Mouse (Mus musculus) myocyte (in vitro differentiated cells): ENCODE results near the gene Foxn1. TPM values are rescaled to one million over a fixed set of nuclear protein-coding genes. Genes with fewer than 3 reads are reported as not detected.

ENCODE experiments used
- H3K27me3 ChIP-seq: one replicate; pipeline ENCODE4 v1.6.1; 2011; ENCODE audit not compliant: control insufficient read depth, insufficient read depth, insufficient read length
- H3K36me3 ChIP-seq: one replicate; pipeline ENCODE4 v1.6.1; 2011; ENCODE audit not compliant: control insufficient read depth, insufficient read depth
- H3K4me2 ChIP-seq: one replicate; pipeline ENCODE4 v1.6.1; 2011; ENCODE audit warnings: low read depth, control low read depth
- H3K4me3 ChIP-seq: one replicate; pipeline ENCODE4 v1.5.1; 2011; ENCODE audit warnings: mild to moderate bottlenecking, control low read depth, moderate library complexity
- H3K79me2 ChIP-seq: one replicate; pipeline ENCODE4 v1.6.1; 2011; ENCODE audit not compliant: control insufficient read depth, insufficient read depth
- H3ac ChIP-seq: one replicate; pipeline ENCODE4 v1.6.1; 2011; ENCODE audit not compliant: control insufficient read depth, insufficient read length
- CEBPB ChIP-seq: IDR thresholded peaks from 2 replicates; pipeline ENCODE4 v1.6.1; 2011; ENCODE audit warnings: mild to moderate bottlenecking, moderate library complexity; ENCODE audit not compliant: poor library complexity, insufficient read depth, severe bottlenecking
- E2F4 ChIP-seq: IDR thresholded peaks from one replicate; pipeline ENCODE4 v1.6.1; 2011; ENCODE audit warnings: mild to moderate bottlenecking, control low read depth, moderate library complexity; ENCODE audit not compliant: insufficient read depth
- MAX ChIP-seq: IDR thresholded peaks from one replicate; pipeline ENCODE4 v1.6.1; 2011; ENCODE audit warnings: low read depth, mild to moderate bottlenecking, control low read depth
- MYOD1 ChIP-seq, 3 experiments: IDR thresholded peaks; one replicate each; pipeline ENCODE4 v1.6.1; 2011; ENCODE audit warnings: control low read depth in 2 of 3, low read depth in 2 of 3, mild to moderate bottlenecking in 2 of 3, moderate library complexity in 1 of 3; ENCODE audit not compliant: insufficient read length in 2 of 3, control insufficient read depth in 1 of 3
- MYOG ChIP-seq, 3 experiments: IDR thresholded peaks; one replicate each; pipeline ENCODE4 v1.6.1; 2011; ENCODE audit warnings: control low read depth in 2 of 3, low read depth in 2 of 3, mild to moderate bottlenecking in 2 of 3; ENCODE audit not compliant: insufficient read length in 2 of 3, control insufficient read depth in 1 of 3, insufficient read depth in 1 of 3
- POLR2A ChIP-seq: IDR thresholded peaks from one replicate; pipeline ENCODE4 v1.6.1; 2011; ENCODE audit warnings: low read depth, mild to moderate bottlenecking, control low read depth, moderate library complexity; ENCODE audit not compliant: insufficient read length
- POLR2AphosphoS2 ChIP-seq: IDR thresholded peaks from one replicate; pipeline ENCODE4 v1.6.1; 2011; ENCODE audit warnings: low read depth, control low read depth; ENCODE audit not compliant: insufficient read length
- REST ChIP-seq: IDR thresholded peaks from one replicate; pipeline ENCODE4 v1.6.1; 2011; ENCODE audit warnings: mild to moderate bottlenecking, control low read depth, moderate library complexity; ENCODE audit not compliant: insufficient read depth, insufficient read length
- SRF ChIP-seq: IDR thresholded peaks from one replicate; pipeline ENCODE4 v1.6.1; 2011; ENCODE audit warnings: low read depth; ENCODE audit not compliant: control insufficient read depth, insufficient read length
- TCF12 ChIP-seq: IDR thresholded peaks from one replicate; pipeline ENCODE4 v1.6.1; 2011; ENCODE audit warnings: mild to moderate bottlenecking, control low read depth; ENCODE audit not compliant: poor library complexity, insufficient read depth, severe bottlenecking
- TCF3 ChIP-seq: IDR thresholded peaks from one replicate; pipeline ENCODE4 v1.6.1; 2011; ENCODE audit warnings: low read depth, control low read depth; ENCODE audit not compliant: insufficient read length
- USF1 ChIP-seq: IDR thresholded peaks from one replicate; pipeline ENCODE4 v1.6.1; 2011; ENCODE audit warnings: low read depth, mild to moderate bottlenecking, control low read depth, moderate library complexity
- polyA plus RNA-seq: library from polyadenylated mRNA; unstranded; fragments of >200 nt; fragmentation: generic; extraction: Trizol; gene quantifications from one replicate; pipeline ENCODE4 v1.2.1, GENCODE M21; 2012; ENCODE audit warnings: missing spikeins

Foxn1 gene
- polyA plus RNA-seq, 1 experiment = 0.01 TPM

DNA sequence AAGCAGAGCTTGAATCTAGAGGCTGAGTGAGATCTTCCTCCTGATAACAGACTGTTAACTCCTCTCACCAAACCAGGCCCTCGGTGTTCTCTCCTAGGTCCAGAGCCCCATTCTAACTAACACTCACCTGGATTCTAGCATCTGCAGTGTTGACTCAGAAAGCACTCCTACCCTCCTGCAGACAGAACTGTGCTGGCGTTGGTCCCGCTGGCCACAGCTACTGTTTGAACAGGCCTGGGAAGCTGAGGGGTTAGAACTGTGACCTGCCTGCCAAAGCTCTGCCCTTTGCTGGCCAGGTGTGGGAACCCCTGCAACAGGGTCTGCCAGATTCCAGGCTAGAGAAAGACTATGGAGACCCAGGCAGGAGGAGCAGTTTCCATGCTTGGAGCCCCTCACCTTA, 6.4 kb upstream of the Foxn1 start:
- TF ChIP-seq USF1 (no peak), MAX (no peak), MYOG (IDR thresholded peaks at IDR 0.05; ENCODE audit: control insufficient read depth in 1 of 3, insufficient read depth in 1 of 3, insufficient read length in 2 of 3, low read depth in 2 of 3) (no peak), REST (no peak), TCF12 (no peak), E2F4 (no peak), SRF (no peak), TCF3 (no peak), POLR2AphosphoS2 (no peak), CEBPB (no peak), MYOD1 (IDR thresholded peaks at IDR 0.05; ENCODE audit: control insufficient read depth in 1 of 3, insufficient read length in 2 of 3, low read depth in 2 of 3) (no peak), POLR2A (no peak)

DNA sequence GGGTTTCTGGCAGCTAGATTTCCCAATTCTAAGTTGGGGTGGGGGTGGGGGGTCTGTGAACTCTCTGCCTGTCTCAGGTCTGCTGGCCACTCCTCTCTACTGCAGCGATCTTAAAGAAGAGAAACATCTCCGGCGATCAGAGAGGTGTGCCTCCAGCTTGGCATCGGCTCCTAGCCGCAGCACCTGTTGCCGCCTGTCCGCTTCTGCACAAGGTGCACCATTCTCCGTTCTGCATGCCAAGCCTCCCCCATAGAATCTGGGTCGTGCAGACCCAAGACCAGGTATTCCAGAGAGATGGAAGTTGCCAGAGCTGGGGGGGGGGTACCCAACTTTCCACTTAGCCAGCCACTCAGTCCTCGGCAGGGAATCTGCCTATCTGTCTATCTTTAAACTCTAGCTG, 582 bp downstream of the Foxn1 start:
- no peak overlapping the region for H3K4me3 ChIP-seq

More for the DNA sequence above, 6.4 kb upstream of the Foxn1 start:
- Histone ChIP-seq H3ac (no peak overlapping the region), H3K27me3 (no peaks in the 10 kb centered on the region), H3K4me2 (no peak overlapping the region), H3K36me3 (no peaks in the 10 kb centered on the region), H3K4me3 (no peak overlapping the region), H3K79me2 (no peaks in the 10 kb centered on the region)

DNA sequence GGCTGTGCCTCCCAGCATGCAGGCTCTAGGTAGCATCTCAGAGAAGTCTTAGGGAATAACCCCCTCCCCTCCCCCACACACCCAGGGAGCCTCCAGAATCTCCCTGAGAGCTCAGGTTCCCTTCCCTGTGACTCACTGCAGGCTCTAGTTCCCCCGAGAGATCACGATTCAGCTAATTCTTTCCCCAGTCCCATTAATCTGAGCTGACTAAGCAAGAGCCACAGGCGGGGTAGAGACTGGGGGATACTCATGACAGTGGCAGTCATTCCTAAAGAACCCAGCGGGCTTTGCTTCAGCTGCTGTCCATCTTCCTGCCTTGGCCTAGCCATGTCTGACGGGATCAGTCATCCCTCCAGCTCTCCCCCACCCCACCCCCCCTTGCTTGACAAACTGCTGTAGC, 3.7 kb downstream of the Foxn1 start:
- TF ChIP-seq TCF12 (no peak), E2F4 (no peak), TCF3 (no peak), USF1 (no peak), MAX (no peak), SRF (peak; percentile 68), MYOG (IDR thresholded peaks at IDR 0.05; ENCODE audit: control insufficient read depth in 1 of 3, insufficient read depth in 1 of 3, insufficient read length in 2 of 3, low read depth in 2 of 3) (peak in 1 of 3 experiments; percentile 13), MYOD1 (IDR thresholded peaks at IDR 0.05; ENCODE audit: control insufficient read depth in 1 of 3, insufficient read length in 2 of 3, low read depth in 2 of 3) (peak in 1 of 3 experiments; percentile 44)
- H3K4me3 ChIP-seq = no peak overlapping the region
- no peaks in the 10 kb centered on the region for H3K79me2 ChIP-seq
- H3K4me2 ChIP-seq = peak overlapping the region; percentile 39
- no peaks in the 10 kb centered on the region for H3K36me3 ChIP-seq
- H3K27me3 ChIP-seq = no peaks in the 10 kb centered on the region
- no peak overlapping the region for H3ac ChIP-seq

More for the DNA sequence above, 582 bp downstream of the Foxn1 start:
- no peaks in the 10 kb centered on the region for H3K27me3 ChIP-seq
- H3ac ChIP-seq = no peak overlapping the region
- H3K4me2 ChIP-seq = no peak overlapping the region
- no peaks in the 10 kb centered on the region for H3K79me2 ChIP-seq
- TF ChIP-seq REST (no peak), TCF12 (no peak), SRF (no peak), MAX (no peak), MYOD1 (IDR thresholded peaks at IDR 0.05; ENCODE audit: control insufficient read depth in 1 of 3, insufficient read length in 2 of 3, low read depth in 2 of 3) (peak in 2 of 3 experiments; percentile 56 to 76)
- H3K36me3 ChIP-seq = no peaks in the 10 kb centered on the region

DNA sequence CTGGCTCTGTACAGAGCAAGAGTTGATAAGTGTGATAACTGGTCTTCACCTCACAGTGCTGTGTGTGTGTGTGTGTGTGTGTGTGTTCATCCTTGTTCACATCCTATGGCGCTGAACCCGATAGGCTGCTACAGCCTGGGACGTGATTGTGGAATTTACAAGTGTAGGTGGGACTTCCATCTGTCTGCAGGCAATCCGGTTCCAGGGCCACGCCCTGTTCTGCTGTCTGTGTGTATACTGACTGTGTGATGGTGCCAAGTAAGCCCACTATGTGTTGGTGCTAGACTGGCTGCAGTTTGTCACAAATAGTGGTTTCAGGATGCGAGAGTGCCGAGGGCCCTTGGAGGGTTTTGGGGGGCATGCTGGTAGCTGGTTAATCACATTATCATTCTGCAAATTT, 4.1 kb downstream of the Foxn1 start:
- no peaks in the 10 kb centered on the region for H3K79me2 ChIP-seq
- no peak for TF ChIP-seq MAX
- no peak for TF ChIP-seq MYOG (IDR thresholded peaks at IDR 0.05; ENCODE audit: control insufficient read depth in 1 of 3, insufficient read depth in 1 of 3, insufficient read length in 2 of 3, low read depth in 2 of 3)
- TF ChIP-seq USF1 = no peak
- TF ChIP-seq TCF12 = no peak
- TF ChIP-seq POLR2A = no peak
- TF ChIP-seq POLR2AphosphoS2 = no peak
- TF ChIP-seq TCF3 = no peak
- no peak for TF ChIP-seq E2F4
- no peak for TF ChIP-seq SRF
- no peak for TF ChIP-seq MYOD1 (IDR thresholded peaks at IDR 0.05; ENCODE audit: control insufficient read depth in 1 of 3, insufficient read length in 2 of 3, low read depth in 2 of 3)
- TF ChIP-seq CEBPB = no peak
- H3K4me3 ChIP-seq = no peak overlapping the region
- H3ac ChIP-seq = no peak overlapping the region
- peak overlapping the region; percentile 39 for H3K4me2 ChIP-seq
- no peaks in the 10 kb centered on the region for H3K36me3 ChIP-seq
- no peaks in the 10 kb centered on the region for H3K27me3 ChIP-seq

DNA sequence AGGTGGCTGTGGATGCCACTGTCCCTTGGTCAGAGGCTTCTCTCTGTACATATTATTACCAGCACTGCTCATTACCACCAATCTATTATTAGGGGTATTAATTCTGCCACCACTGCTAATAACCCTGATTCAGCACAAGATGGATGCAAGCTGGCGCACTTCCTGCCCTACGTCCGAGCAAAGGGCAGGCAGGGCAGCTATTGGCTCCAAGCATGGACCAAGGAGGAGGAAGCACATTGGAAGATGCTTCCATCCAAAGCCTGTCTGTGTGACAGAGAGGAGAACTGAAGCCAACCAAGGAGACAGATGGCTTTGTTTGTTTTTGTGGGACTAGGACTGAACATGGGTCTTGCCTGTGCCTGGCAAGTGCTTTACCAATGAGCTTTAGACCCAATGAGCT, 5.4 kb downstream of the Foxn1 start:
- TF ChIP-seq TCF3 (no peak), MAX (no peak), POLR2A (no peak), TCF12 (no peak), POLR2AphosphoS2 (no peak), E2F4 (no peak), REST (no peak), USF1 (no peak), CEBPB (no peak), MYOG (IDR thresholded peaks at IDR 0.05; ENCODE audit: control insufficient read depth in 1 of 3, insufficient read depth in 1 of 3, insufficient read length in 2 of 3, low read depth in 2 of 3) (no peak), MYOD1 (IDR thresholded peaks at IDR 0.05; ENCODE audit: control insufficient read depth in 1 of 3, insufficient read length in 2 of 3, low read depth in 2 of 3) (no peak), SRF (no peak)
- Histone ChIP-seq H3ac (no peak overlapping the region), H3K36me3 (no peaks in the 10 kb centered on the region), H3K4me3 (no peak overlapping the region), H3K27me3 (no peaks in the 10 kb centered on the region), H3K4me2 (no peak overlapping the region), H3K79me2 (no peaks in the 10 kb centered on the region)
